8 mouse cellular contexts compared by ENCODE assay signal in genomic region chr10:127290930-127291880, GRCm38 (mm10). TPM values are rescaled to one million over a fixed set of nuclear protein-coding genes. Genes with fewer than 3 reads are reported as not detected.
DNase-seq lines count a peak whose midpoint lies in the region; ATAC-seq and TF ChIP-seq lines count a peak whose summit lies in the region.

No protein-coding gene starts in this region.

- no peak for TF ChIP-seq POLR2A in spleen, adult 2 months (IDR thresholded peaks at IDR 0.05; ENCODE audit: low read depth, low read length)

- H3K27ac ChIP-seq in heart, embryonic 10.5 days: peak overlapping the region; percentile 98
- peak overlapping the region; percentile 95 for H3K27ac ChIP-seq in kidney, embryonic 16.5 days (ENCODE audit: low read length)
- peak overlapping the region; percentile 92 for H3K27ac ChIP-seq in spleen, adult 2 months (ENCODE audit: insufficient read depth, low read length)

- H3K36me3 ChIP-seq in heart, embryonic 10.5 days: peaks cover 48% of the 10 kb centered on the region
- peaks cover 31% of the 10 kb centered on the region for H3K36me3 ChIP-seq in kidney, embryonic 16.5 days (ENCODE audit: insufficient read depth, low read length)
- peaks cover 23% of the 10 kb centered on the region for H3K36me3 ChIP-seq in spleen, adult 2 months (ENCODE audit: control insufficient read depth, insufficient read depth, low read length)

- peak overlapping the region; percentile 75 for H3K4me3 ChIP-seq in heart, embryonic 10.5 days
- H3K4me3 ChIP-seq in kidney, embryonic 16.5 days (ENCODE audit: low read length): peak overlapping the region; percentile 59
- H3K4me3 ChIP-seq in spleen, adult 2 months (ENCODE audit: extremely low read depth, insufficient read depth, insufficient read length): peak overlapping the region; percentile 87

- H3K27me3 ChIP-seq in heart, embryonic 10.5 days (ENCODE audit: insufficient read depth, poor library complexity, severe bottlenecking): no peaks in the 10 kb centered on the region
- no peaks in the 10 kb centered on the region for H3K27me3 ChIP-seq in kidney, embryonic 16.5 days (ENCODE audit: insufficient read depth, low read length)
- no peaks in the 10 kb centered on the region for H3K27me3 ChIP-seq in spleen, adult 2 months (ENCODE audit: control insufficient read depth, insufficient read depth, low read length)

- H3K4me2 ChIP-seq in kidney, embryonic 16.5 days (replicated peaks; ENCODE audit: low read depth, low read length): peak overlapping the region; percentile 97

- no peak for TF ChIP-seq CTCF in spleen, adult 2 months (IDR thresholded peaks at IDR 0.05; ENCODE audit: extremely low read depth, insufficient read depth, insufficient read length, insufficient replicate concordance)

- ATAC-seq in kidney, embryonic 16.5 days (ENCODE audit: low FRiP score, low TSS enrichment): peak; percentile 43

- H3K9me3 ChIP-seq in heart, embryonic 10.5 days: no peaks in the 10 kb centered on the region
- H3K9me3 ChIP-seq in kidney, embryonic 16.5 days (ENCODE audit: low read length): no peaks in the 10 kb centered on the region

- peak overlapping the region; percentile 81 for H3K9ac ChIP-seq in kidney, embryonic 16.5 days (replicated peaks; ENCODE audit: low read length)

- peak; percentile 26 for DNase-seq in retina, adult 2 months (ENCODE audit: low read depth, low spot score)
- no peak for DNase-seq in retina, postnatal 1 day
- DNase-seq in cerebellum, adult 9-10 months: peak; percentile 82
- peak; percentile 88 for DNase-seq in heart, embryonic 10.5 days (ENCODE audit: low spot score)
- DNase-seq in lung, postnatal 25 days (ENCODE audit: low spot score): peak; percentile 53
- peak; percentile 32 to 47 for DNase-seq in spleen, adult 2 months (ENCODE audit: low read depth in 1 of 2, low spot score in 2 of 2)
- no peak for DNase-seq in left cerebral cortex, adult 9 months (ENCODE audit: low spot score in 2 of 2)

- H3K4me1 ChIP-seq in heart, embryonic 10.5 days: peaks cover 58% of the 10 kb centered on the region
- H3K4me1 ChIP-seq in kidney, embryonic 16.5 days (ENCODE audit: insufficient read depth, low read length): peaks cover 44% of the 10 kb centered on the region
- H3K4me1 ChIP-seq in spleen, adult 2 months (ENCODE audit: control insufficient read depth, insufficient read depth, insufficient read length): peaks cover 17% of the 10 kb centered on the region; the same call in 1 of the 2 replicates

- 2% methylated on average over 19 of the region's 19 CpGs for WGBS in heart, embryonic 10.5 days
- 4% methylated on average over 19 of the region's 19 CpGs for WGBS in kidney, embryonic 16.5 days
- WGBS in spleen, adult 2 months: 3% methylated on average over 19 of the region's 19 CpGs

RNA-seq across cellular contexts. Expression of gene Mbd6, which starts 2.4 kb away (rescaled TPM):
- 11.3 and 16.9 TPM in 2 replicates for polyA plus RNA-seq in heart, embryonic 10.5 days (2016; fragmentation: Nextera tagmentation; extraction: Ambion mirVana)
- polyA plus RNA-seq in kidney, embryonic 16.5 days (2015; fragmentation: Nextera tagmentation; extraction: Ambion mirVana): 13.3 and 14.8 TPM in 2 replicates
- 55.8 and 68.0 TPM in 2 replicates for polyA plus RNA-seq in spleen, adult 2 months (2012; rRNA removed)

RNA-seq across cellular contexts. Expression of gene Mars, which starts 20.4 kb away (rescaled TPM):
- polyA plus RNA-seq in heart, embryonic 10.5 days (2016; fragmentation: Nextera tagmentation; extraction: Ambion mirVana): 119 and 140 TPM in 2 replicates
- polyA plus RNA-seq in kidney, embryonic 16.5 days (2015; fragmentation: Nextera tagmentation; extraction: Ambion mirVana): 115 and 123 TPM in 2 replicates
- 33.2 and 40.2 TPM in 2 replicates for polyA plus RNA-seq in spleen, adult 2 months (2012; rRNA removed)

RNA-seq across cellular contexts. Expression of gene Dctn2, which starts 25.0 kb away (rescaled TPM):
- polyA plus RNA-seq in heart, embryonic 10.5 days (2016; fragmentation: Nextera tagmentation; extraction: Ambion mirVana): 155 and 167 TPM in 2 replicates
- 206 and 212 TPM in 2 replicates for polyA plus RNA-seq in kidney, embryonic 16.5 days (2015; fragmentation: Nextera tagmentation; extraction: Ambion mirVana)
- polyA plus RNA-seq in spleen, adult 2 months (2012; rRNA removed): 94.8 and 101 TPM in 2 replicates

RNA-seq across cellular contexts. Expression of gene Kif5a, which starts 28.1 kb away (rescaled TPM):
- 0.41 and 1.4 TPM in 2 replicates for polyA plus RNA-seq in heart, embryonic 10.5 days (2016; fragmentation: Nextera tagmentation; extraction: Ambion mirVana)
- polyA plus RNA-seq in kidney, embryonic 16.5 days (2015; fragmentation: Nextera tagmentation; extraction: Ambion mirVana): 0.76 and 1.7 TPM in 2 replicates
- polyA plus RNA-seq in spleen, adult 2 months (2012; rRNA removed): 0.41 and 0.72 TPM in 2 replicates

RNA-seq across cellular contexts. Expression of gene Arhgap9, which starts 30.6 kb away (rescaled TPM):
- polyA plus RNA-seq in heart, embryonic 10.5 days (2016; fragmentation: Nextera tagmentation; extraction: Ambion mirVana): 0.87 and 3.1 TPM in 2 replicates
- polyA plus RNA-seq in kidney, embryonic 16.5 days (2015; fragmentation: Nextera tagmentation; extraction: Ambion mirVana): 2.5 and 2.6 TPM in 2 replicates
- polyA plus RNA-seq in spleen, adult 2 months (2012; rRNA removed): 72.7 and 87.2 TPM in 2 replicates

Comparison
In these comparisons a context has a peak if more than half of its experiments do, and no peak if none do; other contexts are left out.
1. DNase-seq: peak in retina, adult 2 months (single experiment), cerebellum, adult 9-10 months (single experiment), heart, embryonic 10.5 days (single experiment), lung, postnatal 25 days (single experiment) and spleen, adult 2 months (2 of 2); none in retina, postnatal 1 day (single experiment) and left cerebral cortex, adult 9 months (0 of 2).
2. Peak in every context shown above with its lines, with median percentiles within 50 percentile points of each other: H3K27ac ChIP-seq and H3K4me3 ChIP-seq.